Mouse (Mus musculus): Measurements from ENCODE around the gene Usp12.
A peak's percentile ranks its signal among the peaks of the same experiment; 100 is the strongest.
"Not testable (repeated sequence)": the region's sequence is repeated elsewhere in the genome, so short reads cannot be mapped to it uniquely, and the experiment has no call there.

Gene Usp12

GRCm38 (mm10) chr5:146749857-146750256, 44.9 kb downstream of the Usp12 start:
- no peak for DNase-seq (ENCODE audit: low spot score in 2 of 2)

GRCm38 (mm10) chr5:146736970-146737495, 57.8 kb downstream of the Usp12 start:
- DNase-seq (ENCODE audit: low spot score in 2 of 2): no peak

GRCm38 (mm10) chr5:146736348-146736747, 58.5 kb downstream of the Usp12 start:
- no peak for DNase-seq (ENCODE audit: low spot score in 2 of 2)

GRCm38 (mm10) chr5:146735054-146735453, 59.8 kb downstream of the Usp12 start:
- not testable (repeated sequence) for DNase-seq (ENCODE audit: low spot score in 2 of 2)

- no peak for DNase-seq (ENCODE audit: low spot score in 2 of 2)
Observed at GRCm38 (mm10) chr5:146733888-146734640, 60.7 kb downstream of the Usp12 start.

- no peak for DNase-seq (ENCODE audit: low spot score in 2 of 2)
Observed at GRCm38 (mm10) chr5:146733372-146733771, 61.4 kb downstream of the Usp12 start.

GRCm38 (mm10) chr5:146727006-146727405, 67.8 kb downstream of the Usp12 start:
- no peak for DNase-seq (ENCODE audit: low spot score in 2 of 2)

GRCm38 (mm10) chr5:146724956-146725355, 69.8 kb downstream of the Usp12 start:
- no peak for DNase-seq (ENCODE audit: low spot score in 2 of 2)

- no peak for DNase-seq (ENCODE audit: low spot score in 2 of 2)
Observed at GRCm38 (mm10) chr5:146723452-146723851, 71.4 kb downstream of the Usp12 start.

- no peak for DNase-seq (ENCODE audit: low spot score in 2 of 2)
Observed at GRCm38 (mm10) chr5:146722226-146722625, 72.6 kb downstream of the Usp12 start.

GRCm38 (mm10) chr5:146719584-146720356, 75.0 kb downstream of the Usp12 start:
- DNase-seq (ENCODE audit: low spot score in 2 of 2): no peak

GRCm38 (mm10) chr5:146713836-146714235, 81.0 kb downstream of the Usp12 start:
- DNase-seq (ENCODE audit: low spot score in 2 of 2): no peak

GRCm38 (mm10) chr5:146713088-146713487, 81.7 kb downstream of the Usp12 start:
- DNase-seq (ENCODE audit: low spot score in 2 of 2): no peak

- DNase-seq (ENCODE audit: low spot score in 2 of 2): no peak
Observed at GRCm38 (mm10) chr5:146712282-146712918, 82.4 kb downstream of the Usp12 start.

GRCm38 (mm10) chr5:146709361-146709760, 85.4 kb downstream of the Usp12 start:
- no peak for DNase-seq (ENCODE audit: low spot score in 2 of 2)

- DNase-seq (ENCODE audit: low spot score in 2 of 2): peak; percentile 61 to 85
Observed at GRCm38 (mm10) chr5:146705815-146706408, 88.9 kb downstream of the Usp12 start.

GRCm38 (mm10) chr5:146705411-146705810, 89.4 kb downstream of the Usp12 start:
- DNase-seq (ENCODE audit: low spot score in 2 of 2): no peak

GRCm38 (mm10) chr5:146704241-146704640, 90.6 kb downstream of the Usp12 start:
- DNase-seq (ENCODE audit: low spot score in 2 of 2): no peak

- DNase-seq (ENCODE audit: low spot score in 2 of 2): no peak
Observed at GRCm38 (mm10) chr5:146703710-146704121, 91.1 kb downstream of the Usp12 start.

GRCm38 (mm10) chr5:146700099-146700498, 94.7 kb downstream of the Usp12 start:
- no peak for DNase-seq (ENCODE audit: low spot score in 2 of 2)

GRCm38 (mm10) chr5:146699433-146700019, 95.3 kb downstream of the Usp12 start:
- no peak for DNase-seq (ENCODE audit: low spot score in 2 of 2)

Measured in thymus, postnatal 10 days (tissue).